Mouse (Mus musculus): ENCODE results near the gene Igsf1. TPM values are rescaled to one million over a fixed set of nuclear protein-coding genes. Genes with fewer than 3 reads are reported as not detected.

Gene Igsf1
- 24.3 and 29.0 TPM in 2 replicates for polyA plus RNA-seq (2012; rRNA removed)

GRCm38 (mm10) chrX:49797213-49798019 is at the start of gene Igsf1:
Gene Igsf1, minus strand, starts transcription at chrX:49797749.

GRCm38 (mm10) chrX:49734959-49735358 is 62.6 kb downstream of the Igsf1 start, which contains the start of gene Olfr1321:
Gene Olfr1321, minus strand, starts transcription at chrX:49735059.

Other genes starting within 250 kb of the Igsf1 start
- not detected in 2 replicates for gene Olfr1320, start 125.4 kb downstream of the Igsf1 start, polyA plus RNA-seq (2012; rRNA removed)
- gene Olfr1321, start 62.7 kb downstream of the Igsf1 start, polyA plus RNA-seq (2012; rRNA removed): not detected in 2 replicates
- gene Olfr1322, start 93.7 kb upstream of the Igsf1 start, polyA plus RNA-seq (2012; rRNA removed): not detected in 2 replicates
- not detected in 2 replicates for gene Olfr1323, start 221.6 kb upstream of the Igsf1 start, polyA plus RNA-seq (2012; rRNA removed)